Mouse (Mus musculus): ENCODE measurements at regions not wholly inside any gene's neighbourhood (a gene's known extent, or its start where the extent isn't known, plus 50 kb on each side); places are given as distances from the start of the nearest gene placed in this dataset.

- no peak for ATAC-seq (ENCODE audit: low TSS enrichment)
Observed at GRCm38 (mm10) chr8:128218886-128219285, 139.5 kb upstream of the Nrp1 start.

GRCm38 (mm10) chr8:128219539-128219938 is 138.9 kb upstream of the Nrp1 start:
- no peak for ATAC-seq (ENCODE audit: low TSS enrichment)

DNA sequence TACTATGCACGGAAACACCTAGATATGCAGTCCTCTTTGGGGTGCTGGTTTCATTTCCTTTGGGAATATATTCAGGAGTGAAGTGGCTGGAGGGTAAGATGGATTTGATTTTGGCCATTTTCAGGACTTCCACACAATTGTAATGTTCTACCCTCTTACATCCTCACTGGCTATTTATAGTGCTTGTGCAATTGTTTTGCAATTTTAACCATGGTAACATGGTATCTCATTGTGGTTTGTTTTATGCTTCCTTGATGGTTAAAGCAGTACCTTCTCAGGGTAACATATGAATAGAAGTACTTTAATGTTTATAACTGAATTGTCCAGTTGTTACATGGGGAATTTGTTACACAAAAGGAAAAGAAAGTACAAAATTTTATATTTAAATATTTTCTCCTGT is 135.3 kb upstream of the Nrp1 start:
- no peak for ATAC-seq (ENCODE audit: low TSS enrichment)

DNA sequence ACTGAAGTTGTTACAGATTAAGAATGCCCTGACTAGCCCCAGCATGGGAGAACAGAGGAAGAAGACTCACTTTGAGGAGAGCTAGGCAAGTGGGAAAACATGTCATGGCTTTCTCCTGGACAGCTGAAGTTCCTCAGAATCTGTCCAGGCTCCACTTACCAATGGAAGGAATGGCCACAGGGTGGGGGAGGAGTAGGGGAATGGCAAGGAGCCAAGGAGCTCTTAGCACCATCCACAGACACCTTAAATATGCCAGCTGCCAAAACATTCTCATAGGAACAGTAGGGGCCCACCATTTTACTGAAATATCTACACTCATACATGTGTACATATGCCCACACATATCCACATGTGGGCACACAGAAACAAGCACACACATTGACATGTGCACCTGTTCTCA is 134.9 kb upstream of the Nrp1 start:
- ATAC-seq (ENCODE audit: low TSS enrichment), result no peak

DNA sequence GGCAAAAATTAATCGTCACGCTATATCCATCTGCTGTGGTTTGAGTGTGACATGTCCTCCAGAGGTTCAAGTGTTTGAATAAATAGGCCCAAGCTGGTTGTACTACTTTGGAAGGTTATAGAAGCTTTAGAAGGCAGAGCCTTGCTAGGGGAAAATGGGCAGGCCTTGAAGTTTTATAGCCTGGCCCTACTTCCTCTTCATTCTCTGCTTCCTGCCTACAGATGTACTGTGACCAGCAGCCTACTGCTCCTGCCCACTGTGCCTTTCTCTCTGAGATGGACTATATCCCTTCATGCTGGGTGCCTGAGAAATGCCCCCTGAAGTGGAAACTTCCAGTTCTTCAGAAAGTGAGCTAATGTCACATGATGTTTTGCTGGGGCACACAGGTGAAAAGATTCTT is 133.3 kb upstream of the Nrp1 start:
- no peak for ATAC-seq (ENCODE audit: low TSS enrichment)

DNA sequence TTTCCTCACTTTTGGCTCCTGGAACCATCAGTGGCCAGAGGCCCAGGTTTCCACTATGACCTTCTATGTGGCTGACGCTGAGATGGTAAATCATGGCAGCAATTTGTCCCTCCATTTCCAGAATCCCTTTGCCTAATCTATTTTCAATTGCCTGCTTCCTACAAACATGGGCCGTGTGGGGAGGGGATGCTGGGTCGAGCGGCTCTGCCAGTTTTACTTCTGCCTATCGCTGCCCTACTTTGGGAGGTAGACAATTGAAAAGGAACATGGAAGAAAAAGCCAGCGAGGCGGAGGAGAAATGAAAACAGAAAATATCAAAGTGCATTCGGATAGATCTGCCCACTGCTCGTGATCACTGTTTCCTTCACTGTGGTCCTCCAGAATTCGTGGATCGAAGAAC is 123.3 kb upstream of the Nrp1 start:
- ATAC-seq (ENCODE audit: low TSS enrichment), result no peak

DNA sequence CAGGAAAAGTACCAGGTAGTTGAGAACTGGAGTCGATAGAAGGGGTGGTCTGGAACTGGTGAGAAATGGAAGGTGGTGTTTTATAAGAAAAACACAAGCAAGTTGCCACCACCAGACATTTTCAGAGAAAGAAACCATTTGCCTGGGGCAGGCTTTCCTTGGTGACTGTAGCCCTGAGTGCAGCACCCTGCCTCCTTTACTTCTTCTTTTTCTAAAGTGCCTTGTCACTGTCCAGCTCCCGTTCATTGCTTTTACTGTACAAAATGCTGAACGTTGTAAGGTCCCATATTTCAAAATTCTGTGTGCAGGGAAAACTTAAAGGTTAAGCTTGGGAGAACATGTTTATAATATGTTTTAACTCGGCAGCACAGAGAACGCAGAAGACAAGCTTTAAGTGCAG is 122.9 kb upstream of the Nrp1 start:
- no peak for ATAC-seq (ENCODE audit: low TSS enrichment)

DNA sequence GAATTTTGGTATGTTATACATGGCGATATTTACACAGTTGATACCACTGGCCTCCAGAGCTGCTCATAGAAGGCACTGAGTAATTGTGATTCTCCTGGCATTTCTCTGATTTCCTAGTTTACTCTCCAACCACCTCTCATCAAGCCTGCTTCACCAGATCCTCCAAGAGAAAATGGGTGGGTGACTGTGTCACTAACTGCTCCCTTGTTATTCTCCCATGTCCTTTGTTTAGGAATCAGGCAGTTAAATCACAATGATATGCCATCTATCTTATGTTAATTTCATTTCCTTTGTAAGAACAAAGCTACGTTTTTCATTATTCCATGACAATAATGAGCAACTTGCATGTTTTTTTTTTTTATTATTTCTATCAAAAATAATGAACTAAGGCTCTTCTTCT is 122.3 kb upstream of the Nrp1 start:
- ATAC-seq (ENCODE audit: low TSS enrichment), result no peak

DNA sequence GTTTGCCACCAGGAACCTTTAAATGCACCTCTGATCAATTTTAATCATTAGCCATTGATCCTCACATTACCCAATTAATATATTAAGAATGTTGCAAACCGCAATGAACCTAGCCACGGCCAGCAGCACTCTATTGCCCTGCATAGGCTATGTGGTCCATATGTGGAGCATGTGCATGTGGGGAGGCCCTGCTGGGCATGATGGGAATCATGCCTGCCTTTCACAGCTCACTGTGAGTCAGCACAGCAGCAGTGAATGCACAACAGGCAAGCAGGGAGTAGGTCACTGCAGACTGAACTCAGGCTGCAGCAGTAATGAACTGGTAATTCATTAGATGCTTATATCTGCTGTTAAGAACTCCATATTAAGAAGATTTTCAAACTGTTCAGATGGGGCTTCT is 119.5 kb upstream of the Nrp1 start:
- ATAC-seq (ENCODE audit: low TSS enrichment), result no peak

- no peak for ATAC-seq (ENCODE audit: low TSS enrichment)
Observed at GRCm38 (mm10) chr8:128239783-128240182, 118.6 kb upstream of the Nrp1 start.

GRCm38 (mm10) chr8:128241200-128241599 is 117.2 kb upstream of the Nrp1 start:
- no peak for ATAC-seq (ENCODE audit: low TSS enrichment)

- no peak for ATAC-seq (ENCODE audit: low TSS enrichment)
Observed at GRCm38 (mm10) chr8:128242465-128243251, 115.7 kb upstream of the Nrp1 start.

- ATAC-seq (ENCODE audit: low TSS enrichment), result no peak
Observed at GRCm38 (mm10) chr8:128251723-128252122, 106.7 kb upstream of the Nrp1 start.

- no peak for ATAC-seq (ENCODE audit: low TSS enrichment)
Observed at GRCm38 (mm10) chr8:128260836-128261235, 97.6 kb upstream of the Nrp1 start.

DNA sequence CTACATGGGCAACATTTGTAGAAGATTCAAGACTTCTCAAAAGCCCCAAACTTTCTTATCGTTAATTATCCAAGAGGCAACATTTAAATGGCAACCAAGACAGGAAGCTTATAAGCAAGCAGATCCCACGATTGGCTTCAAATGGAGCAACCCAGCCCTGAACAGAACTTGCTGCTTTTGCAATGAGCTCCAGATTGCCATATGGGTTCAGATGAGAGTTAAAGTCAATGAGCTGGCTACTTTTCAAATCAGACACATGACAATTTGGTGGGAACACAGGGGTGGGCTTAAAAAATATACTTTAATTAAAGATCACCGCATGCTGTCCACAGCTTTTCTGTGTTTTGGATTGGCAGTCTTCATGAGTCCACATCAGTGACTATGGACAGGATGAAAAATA is 97.0 kb upstream of the Nrp1 start:
- no peak for ATAC-seq (ENCODE audit: low TSS enrichment)

GRCm38 (mm10) chr8:128263251-128263947 is 95.0 kb upstream of the Nrp1 start:
- ATAC-seq (ENCODE audit: low TSS enrichment), result no peak

- no peak for ATAC-seq (ENCODE audit: low TSS enrichment)
Observed at GRCm38 (mm10) chr8:128267261-128267660, 91.1 kb upstream of the Nrp1 start.

DNA sequence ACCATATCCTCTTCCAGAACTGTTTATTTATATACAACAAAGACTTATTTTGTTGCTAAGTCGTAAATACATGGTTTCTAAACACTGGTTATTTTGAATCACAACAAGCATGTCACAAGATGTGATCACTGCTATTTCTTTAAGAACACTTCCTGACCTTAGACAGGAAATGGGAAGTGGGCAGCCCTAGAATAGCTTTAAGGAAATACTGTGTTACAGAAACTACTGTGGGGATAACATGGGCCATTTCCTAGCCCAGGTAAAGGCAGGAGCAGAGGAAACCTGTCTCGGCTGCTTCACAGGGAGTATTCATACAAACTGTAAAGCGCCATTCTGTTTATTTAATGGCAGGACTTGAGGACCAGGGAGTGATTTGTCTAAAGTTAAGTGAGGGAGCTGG is 90.4 kb upstream of the Nrp1 start:
- ATAC-seq (ENCODE audit: low TSS enrichment), result no peak

DNA sequence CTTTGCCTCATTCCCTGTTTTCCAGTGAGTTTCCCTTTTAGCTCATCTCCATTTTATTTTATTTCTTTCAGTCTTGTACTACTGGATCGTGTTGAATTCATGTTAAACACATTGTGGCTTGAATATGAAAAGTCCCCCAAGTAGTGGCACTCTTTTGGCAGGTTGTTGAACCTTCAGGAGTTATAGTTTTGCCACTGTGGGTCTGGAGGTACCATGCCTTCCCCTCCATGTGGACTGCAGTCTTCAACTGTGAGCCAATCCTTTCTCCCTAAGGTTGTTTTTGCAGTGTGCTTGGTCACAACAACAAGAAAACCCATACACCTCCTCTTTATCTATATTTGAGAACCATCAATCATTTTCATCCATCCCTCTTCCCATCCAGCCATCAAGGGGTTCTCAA is 88.9 kb upstream of the Nrp1 start:
- ATAC-seq (ENCODE audit: low TSS enrichment), result no peak

GRCm38 (mm10) chr8:128272866-128273344 is 85.5 kb upstream of the Nrp1 start:
- peak; percentile 92 for ATAC-seq (ENCODE audit: low TSS enrichment)

DNA sequence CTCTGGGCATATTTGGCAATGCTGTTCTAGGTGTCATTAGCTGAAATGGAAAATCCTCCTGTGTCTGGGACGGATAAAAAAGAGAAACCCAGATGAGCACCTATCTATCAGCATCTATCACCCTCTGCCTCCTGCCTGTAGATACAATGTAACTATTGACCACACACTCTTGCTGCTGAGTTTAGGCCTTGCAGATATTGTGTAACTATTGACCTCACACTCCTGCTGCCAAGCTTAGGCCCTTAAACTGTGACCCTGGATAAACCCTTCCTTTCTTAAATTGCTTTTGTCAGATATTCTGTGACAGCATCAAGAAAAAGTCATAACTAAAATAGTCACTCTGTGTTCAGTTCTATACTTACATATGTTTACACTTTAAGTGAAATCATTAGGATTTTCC is 81.9 kb upstream of the Nrp1 start:
- ATAC-seq (ENCODE audit: low TSS enrichment), result no peak

GRCm38 (mm10) chr8:128282802-128283201 is 75.6 kb upstream of the Nrp1 start:
- ATAC-seq (ENCODE audit: low TSS enrichment), result no peak

DNA sequence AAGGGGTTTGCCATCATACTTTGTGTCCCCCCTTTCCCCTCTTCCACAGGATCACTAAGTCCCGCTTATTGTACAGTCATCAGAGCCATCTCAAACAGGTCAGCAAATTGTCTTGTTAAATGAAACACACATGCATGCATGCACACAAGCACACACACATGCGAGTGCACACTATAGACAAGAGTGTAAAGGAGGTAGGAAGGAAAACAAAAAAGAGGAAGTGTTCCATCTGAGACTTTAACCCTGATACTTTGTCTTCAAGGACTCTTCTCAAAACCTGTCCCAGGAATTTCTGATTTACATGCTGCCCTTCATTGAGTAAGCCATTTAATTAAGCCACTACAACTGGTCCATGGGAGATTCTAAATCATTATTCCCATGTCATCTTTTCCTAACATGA is 75.0 kb upstream of the Nrp1 start:
- no peak for ATAC-seq (ENCODE audit: low TSS enrichment)
